Mouse (Mus musculus) thymus, postnatal 25 days (tissue): Measurements from ENCODE around the gene C8g.

Experiments
- DNase-seq: peaks from one replicate; pipeline ENCODE4 v3.0.0; 2022

C8g gene

DNA sequence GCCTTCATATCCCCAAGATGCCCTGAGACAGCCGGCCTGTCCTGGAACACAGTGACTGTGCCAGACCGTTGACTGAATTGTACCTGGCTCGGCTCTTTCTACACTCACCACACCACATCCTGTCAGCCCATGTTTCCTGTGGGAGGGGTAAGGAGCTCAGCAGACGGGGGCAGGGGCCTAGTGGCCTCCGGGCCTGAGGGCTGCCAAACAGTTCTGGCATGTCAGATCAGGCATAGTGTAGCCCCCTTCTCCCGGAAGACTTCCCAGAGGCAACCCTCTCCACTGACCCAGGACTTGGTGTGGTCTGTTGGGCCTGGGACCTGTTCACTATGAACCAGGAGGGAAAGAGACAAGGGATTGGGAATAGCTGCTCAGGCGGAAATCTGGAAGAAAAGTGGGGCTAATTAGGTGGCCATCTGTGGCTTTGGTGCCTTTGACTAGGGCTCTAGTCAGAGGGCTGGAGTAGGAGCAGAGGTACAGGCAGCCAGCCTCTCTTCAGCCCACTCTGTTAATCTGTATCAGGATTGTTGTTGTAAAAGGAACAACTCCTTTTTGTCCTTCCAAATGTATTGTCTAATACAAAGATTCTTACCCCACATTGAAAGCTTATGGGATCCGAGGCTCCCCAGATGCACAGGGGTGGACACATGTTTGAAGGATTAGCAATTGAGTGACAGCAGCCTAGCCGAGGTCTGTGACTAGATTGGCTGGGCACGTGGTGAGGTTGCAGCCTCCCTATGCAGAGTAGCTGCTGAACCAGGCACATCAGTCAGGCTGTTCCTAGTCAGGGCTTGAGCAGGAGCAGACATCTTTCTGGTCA, 35.5 kb downstream of the C8g start:
- DNase-seq = peak; percentile 81

- peak; percentile 27 for DNase-seq
Measured at GRCm38 (mm10) chr2:25465256-25465655, 36.3 kb downstream of the C8g start.

DNA sequence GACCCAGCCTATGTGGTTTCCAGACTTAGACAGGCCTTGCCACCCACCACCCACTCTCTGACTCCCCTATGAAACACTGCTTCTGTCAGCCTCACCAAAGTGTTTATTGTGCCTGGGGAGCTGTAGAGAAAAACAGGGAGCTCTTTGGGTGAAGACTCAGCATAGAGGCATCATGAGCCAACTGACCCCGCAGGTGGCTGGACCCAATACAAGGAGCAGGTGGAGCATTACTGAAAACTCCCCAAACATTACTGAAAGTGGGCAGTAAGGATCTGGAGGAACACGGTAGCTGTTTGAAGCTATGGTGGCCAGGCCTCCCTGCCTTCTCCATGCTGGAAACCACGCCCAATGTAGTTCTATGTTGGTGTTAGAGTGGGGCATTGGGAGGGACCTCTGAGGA, 37.9 kb downstream of the C8g start:
- no peak for DNase-seq

- no peak for DNase-seq
Measured at GRCm38 (mm10) chr2:25461407-25461806, 40.1 kb downstream of the C8g start.

GRCm38 (mm10) chr2:25460551-25461309, 40.8 kb downstream of the C8g start, which contains the start of gene Paxx:
Paxx (minus strand) TSS chr2:25461094.
- peak; percentile 94 for DNase-seq

- DNase-seq = no peak
Measured at GRCm38 (mm10) chr2:25460135-25460534, 41.4 kb downstream of the C8g start.

DNA sequence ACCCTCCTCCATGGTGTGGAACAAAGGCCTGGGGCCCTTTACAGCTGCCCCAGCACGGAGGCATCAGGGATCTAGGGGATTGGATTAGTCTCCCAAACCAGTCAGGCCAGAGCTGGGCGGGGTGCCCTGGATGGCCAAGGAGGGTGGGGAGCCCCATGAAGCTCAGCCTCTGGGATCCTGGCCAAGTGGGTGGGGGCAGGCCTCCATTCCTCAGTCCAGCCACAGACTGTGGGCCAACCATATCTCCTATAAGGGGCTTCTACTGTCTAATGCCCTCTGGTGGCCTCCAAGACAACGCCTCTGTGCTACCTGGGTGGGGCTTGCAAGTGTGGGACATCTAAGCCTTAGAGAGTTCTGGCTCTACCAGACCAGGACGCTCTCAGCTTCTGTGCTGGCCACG, 42.6 kb downstream of the C8g start:
- DNase-seq = no peak

DNA sequence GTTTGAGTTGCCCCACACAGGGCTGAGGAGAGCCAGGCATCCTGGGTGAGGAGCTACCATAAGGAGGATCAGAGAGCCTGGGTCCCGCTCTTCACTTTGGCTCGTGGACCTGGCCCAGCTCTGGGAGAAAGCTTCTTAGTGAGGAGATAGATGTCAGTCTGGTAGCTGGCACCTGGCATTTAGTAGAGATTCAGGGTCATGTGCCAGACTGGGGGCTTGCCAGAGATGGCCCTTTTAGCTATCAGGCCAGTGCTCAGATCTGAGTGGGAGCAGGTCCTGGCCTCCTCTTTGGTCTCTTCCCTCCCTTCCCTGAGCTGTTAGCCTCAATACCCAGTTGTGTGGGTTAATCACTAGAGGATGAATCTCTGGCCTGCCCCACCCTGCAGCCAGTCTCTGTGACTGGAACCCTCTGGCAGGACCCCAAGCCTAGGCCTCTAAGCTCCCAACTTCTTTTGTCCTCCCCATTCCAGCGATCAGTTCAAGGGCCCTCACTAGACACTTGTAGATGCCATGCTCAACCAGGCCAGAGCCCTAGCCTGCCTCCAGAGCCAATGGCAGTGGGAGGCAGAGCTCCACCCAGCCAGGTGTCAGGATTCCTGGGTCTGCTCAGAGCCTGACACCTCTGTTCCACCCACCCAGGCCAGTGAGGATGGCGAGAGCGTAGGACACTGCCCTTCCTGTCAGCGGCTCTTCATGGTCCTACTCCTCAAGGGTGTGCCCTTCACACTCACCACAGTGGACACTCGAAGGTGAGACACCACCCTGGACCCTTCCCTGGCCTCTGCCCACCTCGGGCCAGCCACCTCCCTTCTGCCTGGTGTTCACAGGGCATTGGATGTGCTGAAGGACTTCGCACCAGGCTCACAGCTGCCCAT, 44.3 kb downstream of the C8g start:
- DNase-seq = no peak

- DNase-seq = no peak
Measured at GRCm38 (mm10) chr2:25456205-25456953, 45.1 kb downstream of the C8g start, which contains the start of gene Clic3. Clic3 (plus strand) TSS chr2:25456838.

GRCm38 (mm10) chr2:25452951-25453350, 48.6 kb downstream of the C8g start:
- no peak for DNase-seq

DNA sequence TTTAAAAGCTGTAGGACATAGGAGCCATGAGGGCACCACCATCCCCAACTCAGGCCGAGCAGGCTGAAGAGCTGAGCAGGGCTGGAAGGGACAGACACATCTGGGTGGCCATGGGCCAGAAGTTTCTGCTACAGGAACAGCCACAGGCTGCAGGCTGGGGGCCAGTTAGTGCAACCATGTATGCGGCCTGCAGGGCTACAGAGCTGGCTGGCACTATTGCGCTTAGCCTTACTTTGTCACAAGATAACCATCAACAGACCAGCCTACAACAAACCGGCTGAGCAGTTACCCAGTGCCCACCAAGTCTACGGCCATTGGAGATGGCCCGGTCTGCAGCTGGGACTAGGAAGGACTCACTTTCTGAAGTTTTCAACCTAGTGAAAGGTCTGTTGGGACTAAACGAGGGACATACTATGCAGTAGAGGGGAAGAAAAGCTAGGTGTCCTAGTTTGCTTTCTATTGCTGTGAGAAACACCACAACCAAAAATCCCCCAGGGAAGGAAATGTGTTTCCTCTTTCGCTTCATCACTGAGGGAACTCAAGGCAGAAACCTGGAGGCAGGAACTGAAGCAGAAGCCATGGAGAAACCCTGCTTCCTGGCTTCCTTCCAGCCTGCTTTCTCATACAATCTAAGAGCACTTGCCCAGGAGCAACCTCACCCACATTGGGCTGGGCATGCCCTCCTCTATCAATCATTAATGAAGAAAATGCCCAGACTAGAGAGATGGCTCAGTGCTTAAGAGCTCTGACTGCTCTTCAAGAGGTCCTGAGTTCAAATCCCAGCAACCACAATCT, 50.5 kb downstream of the C8g start:
- DNase-seq = no peak
